Mouse (Mus musculus) forebrain, embryonic 11.5 days (tissue): Measurements from ENCODE around the gene Cib2. TPM values are rescaled to one million over a fixed set of nuclear protein-coding genes. Genes with fewer than 3 reads are reported as not detected.

Experiments used
- ATAC-seq: fragments of 200-750 bp; cut with Nextera tagmentation; replicated peaks from 2 replicates; pipeline ENCODE4 v1.8.0; 2017; ENCODE audit warnings: moderate TSS enrichment; ENCODE audit not compliant: low FRiP score
- DNase-seq: peaks from one replicate; pipeline ENCODE4 v3.0.0-alpha.2; 2017; ENCODE audit warnings: low spot score
- H3K27ac ChIP-seq: fragments of 300-500 bp; sonication (generic); 2 replicates; pipeline ENCODE4 v1.5.1; 2014; ENCODE audit warnings: low read depth, low read length
- H3K27me3 ChIP-seq: fragments of 300-500 bp; sonication (generic); 2 replicates; pipeline ENCODE4 v1.6.1; 2014; ENCODE audit warnings: mild to moderate bottlenecking, low read length, mixed read lengths; ENCODE audit not compliant: control insufficient read depth, insufficient read depth
- H3K36me3 ChIP-seq: fragments of 300-500 bp; sonication (generic); 2 replicates; pipeline ENCODE4 v1.6.1; 2014; ENCODE audit warnings: mild to moderate bottlenecking, low read length, moderate library complexity, mixed read lengths; ENCODE audit not compliant: control insufficient read depth, insufficient read depth
- H3K4me1 ChIP-seq: fragments of 300-500 bp; sonication (generic); replicated peaks from 2 replicates; pipeline ENCODE4 v1.6.1; 2014; ENCODE audit warnings: low read length, mixed read lengths; ENCODE audit not compliant: control insufficient read depth, insufficient read depth
- H3K4me2 ChIP-seq: fragments of 300-500 bp; sonication (generic); 2 replicates; pipeline ENCODE4 v1.6.1; 2014; ENCODE audit warnings: low read depth, mild to moderate bottlenecking, low read length, moderate library complexity, mixed read lengths; ENCODE audit not compliant: severe bottlenecking
- H3K4me3 ChIP-seq: fragments of 300-500 bp; sonication (generic); 2 replicates; pipeline ENCODE4 v1.5.1; 2014; ENCODE audit warnings: low read depth, low read length
- H3K9ac ChIP-seq: fragments of 300-500 bp; sonication (generic); 2 replicates; pipeline ENCODE4 v1.6.1; 2014; ENCODE audit warnings: low read length
- H3K9me3 ChIP-seq: fragments of 300-500 bp; sonication (generic); 2 replicates; pipeline ENCODE4 v1.6.1; 2016; ENCODE audit warnings: low read length, mixed read lengths; ENCODE audit not compliant: control insufficient read depth
- WGBS: fragments of 180-500 bp; shearing (Covaris S2); extraction: QIAGEN DNeasy Blood & Tissue Kit; methylation state at CpG from one replicate; pipeline ENCODE4 v1.1.7; 2014; 5-methylcytosine and 5-hydroxymethylcytosine counted together
- polyA plus RNA-seq: library from polyadenylated mRNA; unstranded; fragments of >200 nt; fragmentation: Nextera tagmentation; extraction: Ambion mirVana; gene quantifications from 2 replicates; pipeline ENCODE4 v1.2.1, GENCODE M21; 2014

The Cib2 gene
- polyA plus RNA-seq, 1 experiment from 2014 or later, result 15.9 TPM

DNA sequence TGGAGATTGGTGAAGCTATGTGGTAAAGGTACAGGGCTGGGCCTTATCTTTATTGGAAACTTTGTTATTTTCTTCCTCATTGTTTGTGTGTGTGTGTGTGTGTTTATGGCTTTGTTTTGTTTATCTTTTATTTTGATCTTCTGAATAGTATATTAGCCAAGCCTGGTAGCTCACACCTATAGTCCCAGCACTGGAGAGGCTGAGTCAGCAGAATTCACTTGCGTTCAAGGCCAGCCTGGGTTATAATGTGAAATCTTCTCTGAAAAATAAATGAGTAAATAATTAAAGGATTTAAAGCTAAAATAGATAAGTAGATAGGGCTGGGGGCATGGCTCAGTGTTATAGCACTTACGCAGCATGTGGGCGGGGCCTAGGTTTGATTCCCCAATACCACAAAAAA, 21.8 kb downstream of the Cib2 start:
- Histone ChIP-seq H3K4me1 (0 out of 2 replicates have a peak, but pooled peaks cover 2% of the 10 kb centered on the region), H3K9me3 (no peaks in the 10 kb centered on the region), H3K4me2 (no peak overlapping the region), H3K27ac (no peak overlapping the region), H3K36me3 (no peaks in the 10 kb centered on the region), H3K9ac (no peak overlapping the region), H3K4me3 (no peak overlapping the region), H3K27me3 (no peaks in the 10 kb centered on the region)
- DNase-seq, result no peak
- ATAC-seq, result no peak
- 93% methylated on average over 3 of the region's 3 CpGs for WGBS

DNA sequence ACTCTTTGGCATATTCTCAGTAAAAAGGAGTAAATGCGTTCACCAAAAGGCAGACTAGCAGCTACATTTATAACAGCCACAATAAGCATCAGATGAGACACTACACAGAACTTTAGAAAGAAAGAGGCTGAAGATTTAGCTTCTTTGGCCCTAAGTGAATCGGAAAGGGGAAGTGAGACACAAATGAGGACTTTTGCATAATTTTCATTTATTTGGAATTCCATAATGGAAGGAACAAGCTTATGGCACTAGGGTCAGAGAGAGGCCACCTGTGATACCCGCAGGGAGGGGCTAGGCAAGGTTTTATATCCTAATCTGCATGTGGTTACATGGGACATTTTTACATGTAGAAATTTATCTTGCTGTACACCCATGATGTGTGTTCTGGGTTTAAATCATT, 22.5 kb downstream of the Cib2 start:
- WGBS, result 86% methylated on average over 3 of the region's 3 CpGs

GRCm38 (mm10) chr9:54537030-54537429, 23.0 kb downstream of the Cib2 start:
- H3K9ac ChIP-seq, result no peak overlapping the region
- no peak overlapping the region for H3K4me3 ChIP-seq
- H3K27ac ChIP-seq, result no peak overlapping the region
- H3K4me2 ChIP-seq, result no peak overlapping the region
- H3K36me3 ChIP-seq, result no peaks in the 10 kb centered on the region
- H3K27me3 ChIP-seq, result no peaks in the 10 kb centered on the region
- DNase-seq (no peak), ATAC-seq (no peak)
- no peaks in the 10 kb centered on the region for H3K9me3 ChIP-seq
- H3K4me1 ChIP-seq, result peaks cover 2% of the 10 kb centered on the region; the same call in 1 of the 2 replicates
- 65% methylated on average over 4 of the region's 4 CpGs for WGBS

More for the DNA sequence above, 22.5 kb downstream of the Cib2 start:
- Histone ChIP-seq H3K4me1 (peaks cover 2% of the 10 kb centered on the region; the same call in 1 of the 2 replicates), H3K4me3 (no peak overlapping the region), H3K27me3 (no peaks in the 10 kb centered on the region), H3K4me2 (no peak overlapping the region), H3K36me3 (no peaks in the 10 kb centered on the region), H3K9ac (no peak overlapping the region), H3K27ac (no peak overlapping the region), H3K9me3 (no peaks in the 10 kb centered on the region)
- ATAC-seq (no peak), DNase-seq (no peak)

DNA sequence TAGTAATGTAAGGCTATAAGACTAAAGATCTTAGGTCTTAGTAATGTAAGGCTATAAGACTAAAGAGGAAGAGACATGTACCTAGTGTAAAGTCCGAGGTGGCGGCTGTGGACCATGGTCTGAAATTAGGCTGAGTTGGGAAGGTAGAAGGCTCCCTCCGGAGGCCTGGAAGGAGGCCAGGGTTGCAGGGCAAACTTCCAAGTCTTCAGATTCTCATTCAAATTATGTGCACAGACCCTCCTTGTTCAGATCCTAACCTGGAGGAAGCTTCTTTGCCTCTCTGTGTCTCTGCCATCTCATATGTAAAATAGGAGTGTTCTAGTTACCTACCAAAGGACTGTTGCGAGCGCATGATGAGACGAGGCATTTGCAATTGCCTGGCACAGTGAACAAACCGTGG, 23.8 kb downstream of the Cib2 start:
- Histone ChIP-seq H3K4me3 (no peak overlapping the region), H3K4me2 (no peak overlapping the region), H3K36me3 (no peaks in the 10 kb centered on the region), H3K27ac (no peak overlapping the region), H3K9ac (no peak overlapping the region), H3K4me1 (peaks cover 2% of the 10 kb centered on the region; the same call in 1 of the 2 replicates), H3K9me3 (no peaks in the 10 kb centered on the region), H3K27me3 (no peaks in the 10 kb centered on the region)
- 87% methylated on average over 7 of the region's 7 CpGs for WGBS
- ATAC-seq (no peak), DNase-seq (no peak)

DNA sequence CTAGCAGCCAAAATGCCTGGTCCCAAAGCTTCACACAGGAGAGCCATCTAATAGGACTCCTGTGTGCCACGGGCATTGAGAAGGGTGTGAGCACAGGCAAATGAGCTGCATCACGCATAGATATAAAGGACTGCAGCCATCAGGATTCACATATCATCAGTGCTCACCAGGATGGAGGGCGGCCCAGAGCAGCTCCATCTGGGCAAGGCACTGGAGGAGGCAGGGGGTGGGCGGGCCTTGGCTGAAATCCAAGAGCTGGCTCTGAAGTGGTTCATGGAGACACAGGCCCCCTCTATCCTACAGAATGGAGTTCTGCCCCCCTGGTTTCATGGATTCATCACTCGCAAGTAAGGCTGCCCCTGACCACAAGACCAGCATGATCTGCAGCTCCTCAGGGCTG, 26.0 kb downstream of the Cib2 start:
- DNase-seq (peak; percentile 61), ATAC-seq (peak; percentile 51; the same call in 1 of the 2 replicates)
- no peak overlapping the region for H3K4me3 ChIP-seq

DNA sequence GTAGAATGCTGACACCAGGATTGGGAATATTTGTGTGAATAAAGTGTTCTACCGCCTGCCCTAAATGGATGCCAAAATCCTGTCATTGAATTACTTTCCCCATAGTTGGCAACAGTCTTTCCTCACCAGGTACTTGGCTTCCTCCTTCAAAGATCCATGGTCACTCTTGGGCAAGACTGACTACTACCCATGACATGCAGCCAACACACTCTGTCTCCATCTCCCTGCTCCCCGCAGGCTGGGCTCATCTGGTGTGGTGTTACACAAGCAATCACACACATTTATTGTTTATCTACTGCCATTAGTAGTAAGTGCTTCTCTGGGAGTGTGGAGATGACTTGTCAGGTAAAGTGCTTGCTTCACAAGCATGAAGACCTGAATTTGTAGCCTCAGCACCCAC, 27.1 kb downstream of the Cib2 start:
- Histone ChIP-seq H3K9ac (no peak overlapping the region), H3K27me3 (no peaks in the 10 kb centered on the region), H3K4me3 (no peak overlapping the region), H3K27ac (no peak overlapping the region), H3K4me2 (no peak overlapping the region), H3K4me1 (peaks cover 2% of the 10 kb centered on the region; the same call in 1 of the 2 replicates), H3K9me3 (no peaks in the 10 kb centered on the region), H3K36me3 (no peaks in the 10 kb centered on the region)
- 93% methylated on average over 2 of the region's 2 CpGs for WGBS
- ATAC-seq, result no peak
- DNase-seq, result no peak

More for the DNA sequence above, 26.0 kb downstream of the Cib2 start:
- Histone ChIP-seq H3K4me1 (peaks cover 2% of the 10 kb centered on the region; the same call in 1 of the 2 replicates), H3K27ac (no peak overlapping the region), H3K9me3 (no peaks in the 10 kb centered on the region), H3K27me3 (no peaks in the 10 kb centered on the region), H3K4me2 (no peak overlapping the region), H3K9ac (no peak overlapping the region), H3K36me3 (no peaks in the 10 kb centered on the region)
- WGBS, result 80% methylated on average over 5 of the region's 5 CpGs

- no peak for DNase-seq
- Histone ChIP-seq H3K9me3 (no peaks in the 10 kb centered on the region), H3K9ac (no peak overlapping the region), H3K4me3 (no peak overlapping the region), H3K27ac (no peak overlapping the region), H3K4me2 (no peak overlapping the region), H3K36me3 (no peaks in the 10 kb centered on the region), H3K4me1 (peaks cover 2% of the 10 kb centered on the region; the same call in 1 of the 2 replicates), H3K27me3 (no peaks in the 10 kb centered on the region)
- no peak for ATAC-seq
Measured at GRCm38 (mm10) chr9:54531421-54531820, 28.6 kb downstream of the Cib2 start.

DNA sequence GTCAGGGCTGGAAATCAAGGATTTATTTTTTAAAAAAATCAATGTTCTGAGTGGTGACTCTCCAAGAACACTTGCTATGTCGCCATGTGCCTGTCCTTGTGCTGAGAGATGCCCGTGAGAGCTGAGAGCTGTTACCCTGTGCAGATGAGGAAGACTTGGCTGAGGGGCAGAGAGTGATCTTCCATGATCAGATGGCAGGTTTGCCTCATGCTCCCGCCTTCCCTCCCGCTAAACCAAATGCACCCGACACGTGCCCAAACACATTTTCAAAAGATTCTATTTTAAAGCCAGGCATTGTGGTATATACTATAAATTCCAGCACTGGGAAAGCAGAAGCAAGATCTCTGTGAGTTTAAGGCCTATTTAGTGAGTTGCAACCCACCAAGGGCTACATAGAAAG, 29.2 kb downstream of the Cib2 start:
- DNase-seq (no peak), ATAC-seq (no peak)
- Histone ChIP-seq H3K27ac (no peak overlapping the region), H3K36me3 (no peaks in the 10 kb centered on the region), H3K4me2 (no peak overlapping the region), H3K27me3 (no peaks in the 10 kb centered on the region), H3K4me3 (no peak overlapping the region), H3K4me1 (peaks cover 2% of the 10 kb centered on the region; the same call in 1 of the 2 replicates), H3K9me3 (no peaks in the 10 kb centered on the region), H3K9ac (no peak overlapping the region)
- WGBS, result 89% methylated on average over 6 of the region's 6 CpGs

DNA sequence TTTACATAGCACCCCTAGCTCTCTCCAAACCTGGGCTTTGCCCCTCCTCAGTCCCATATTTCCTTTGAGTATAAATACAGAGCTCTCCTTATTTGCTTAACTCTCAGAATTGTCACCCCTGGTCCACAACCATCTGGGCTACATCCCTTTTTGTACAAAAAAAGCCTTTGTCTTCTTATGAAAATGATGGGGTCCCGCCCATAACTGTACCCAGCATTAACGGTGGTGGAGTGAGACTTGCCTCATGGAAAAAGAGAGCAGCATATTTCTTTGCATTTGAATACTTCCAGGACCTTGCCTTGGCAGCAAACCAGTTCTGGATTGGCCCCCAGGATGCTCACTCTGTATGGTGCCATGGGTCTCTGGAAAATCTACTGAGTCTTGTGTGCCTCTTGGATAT, 30.1 kb downstream of the Cib2 start:
- DNase-seq, result no peak
- no peak overlapping the region for H3K4me3 ChIP-seq
- no peaks in the 10 kb centered on the region for H3K36me3 ChIP-seq
- H3K9ac ChIP-seq, result no peak overlapping the region
- no peaks in the 10 kb centered on the region for H3K9me3 ChIP-seq
- WGBS, result 78% methylated on average over 2 of the region's 2 CpGs
- H3K4me1 ChIP-seq, result peaks cover 2% of the 10 kb centered on the region; the same call in 1 of the 2 replicates
- no peak overlapping the region for H3K27ac ChIP-seq
- H3K27me3 ChIP-seq, result no peaks in the 10 kb centered on the region
- H3K4me2 ChIP-seq, result no peak overlapping the region
- no peak for ATAC-seq
